Mouse (Mus musculus): ENCODE measurements around the gene Wap.

Wap gene

DNA sequence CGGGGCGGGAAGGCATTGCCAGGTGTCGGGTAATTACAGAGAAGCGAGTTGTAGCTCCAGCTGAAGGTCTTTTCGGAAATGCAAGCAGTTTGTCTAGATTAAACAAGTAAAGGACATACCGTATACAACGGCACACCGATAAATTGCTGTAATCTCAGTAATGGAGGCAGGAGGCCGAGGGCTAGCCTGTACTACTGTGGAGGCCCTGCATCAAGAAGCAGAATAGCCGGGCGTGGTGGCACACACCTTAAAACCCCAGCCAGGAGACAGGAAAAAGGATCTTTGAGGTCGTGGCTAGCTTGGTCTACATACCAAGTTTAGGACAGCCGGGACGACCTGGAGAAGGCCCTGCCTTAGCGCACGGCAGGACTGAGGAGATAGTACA, 12.1 kb downstream of the Wap start:
- DNase-seq = no peak

DNA sequence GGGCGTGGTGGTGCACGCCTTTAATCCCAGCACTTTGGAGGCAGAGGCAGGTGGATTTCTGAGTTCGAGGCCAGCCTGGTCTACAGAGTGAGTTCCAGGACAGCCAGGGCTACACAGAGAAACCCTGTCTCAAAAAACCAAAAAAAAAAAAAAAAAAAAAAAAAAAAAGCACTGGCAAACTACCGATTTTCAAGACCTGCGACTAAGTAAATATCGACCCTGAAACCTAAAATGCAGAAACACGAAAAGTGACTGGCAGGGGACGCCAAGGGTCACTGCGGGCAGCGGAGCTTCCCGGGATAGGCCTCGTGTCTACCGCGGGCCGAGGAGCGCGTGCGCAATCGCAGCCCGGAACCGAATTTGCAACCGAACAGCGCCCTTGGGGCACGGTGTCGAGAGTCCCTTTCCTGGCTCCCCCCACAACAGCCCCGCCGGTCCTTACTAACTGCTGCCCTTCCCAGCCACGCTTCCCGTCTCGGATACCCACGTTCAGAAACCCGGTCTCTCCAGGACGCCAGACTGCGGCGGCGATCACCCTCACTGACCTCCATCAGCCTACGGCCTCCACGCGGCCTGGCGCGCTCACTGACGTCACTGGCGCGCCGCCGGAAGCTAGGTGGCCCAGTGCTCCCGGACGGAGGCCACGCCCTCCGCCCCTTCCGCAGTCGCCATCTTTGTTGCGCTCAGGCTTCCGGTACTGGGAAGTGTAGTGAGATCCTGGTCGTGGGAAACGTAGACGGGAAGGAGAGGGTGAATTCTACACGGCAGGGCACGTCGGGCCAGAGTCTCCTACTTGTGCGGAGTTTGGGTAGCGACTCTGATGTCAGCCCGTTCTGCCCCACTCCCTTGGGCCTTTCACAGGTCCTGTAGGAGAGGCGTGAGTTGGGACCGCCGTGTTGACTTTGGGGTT, 12.7 kb downstream of the Wap start, which contains the start of gene Tbrg4:
TSS of gene Tbrg4 (minus strand) at position 590 of the 910 bp plus-strand sequence.
- DNase-seq = peak; percentile 96 to 98

DNA sequence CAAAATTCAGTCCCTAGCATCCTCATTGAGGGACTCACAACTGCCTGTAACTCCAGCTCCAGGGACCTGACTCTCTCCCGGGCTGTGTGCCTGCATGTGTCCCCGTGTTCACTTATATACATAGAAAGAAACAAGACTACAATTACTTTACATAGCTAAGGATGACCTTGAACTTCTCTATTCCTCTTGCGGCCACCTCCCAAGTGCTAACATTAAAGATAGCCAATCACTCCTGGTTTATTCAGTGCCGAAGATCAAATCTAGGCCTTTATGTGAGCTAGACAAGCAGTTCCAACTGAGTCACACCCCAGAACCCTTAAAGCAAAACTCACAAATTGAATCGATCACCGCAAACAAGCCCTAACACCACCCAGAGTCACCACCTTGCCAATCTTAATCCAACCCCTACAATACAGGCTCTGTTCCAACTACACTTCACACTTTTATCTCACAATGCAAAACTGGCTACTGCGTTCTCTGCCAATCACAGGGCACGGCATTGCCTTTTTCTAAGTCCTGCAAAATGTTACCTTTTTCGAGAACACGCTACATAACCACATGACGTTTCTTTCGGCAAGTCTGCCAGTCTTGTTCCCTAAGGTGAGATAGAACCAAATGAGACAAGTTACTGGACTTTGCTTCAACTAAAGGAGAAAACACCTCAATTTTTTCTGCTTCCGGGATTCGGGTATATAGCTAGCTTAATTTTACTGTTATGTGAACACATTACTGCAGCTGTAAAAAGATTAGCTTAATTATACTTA, 13.6 kb downstream of the Wap start:
- DNase-seq = no peak

- no peak for DNase-seq
Observed at GRCm38 (mm10) chr11:6623704-6624103, 14.7 kb downstream of the Wap start.

GRCm38 (mm10) chr11:6615250-6616205, 22.9 kb downstream of the Wap start:
- no peak for DNase-seq

GRCm38 (mm10) chr11:6605491-6606399, 32.7 kb downstream of the Wap start, which contains the start of gene Nacad:
TSS of gene Nacad (minus strand) at chr11:6606053.
- DNase-seq = peak; percentile 87 to 90

- peak in 1 of 2 experiments; percentile 67 for DNase-seq
Observed at GRCm38 (mm10) chr11:6605021-6605481, 33.4 kb downstream of the Wap start.

- DNase-seq = peak in 1 of 2 experiments; percentile 38
Observed at GRCm38 (mm10) chr11:6604604-6604936, 33.9 kb downstream of the Wap start.

GRCm38 (mm10) chr11:6603887-6604603, 34.4 kb downstream of the Wap start:
- peak; percentile 68 to 83 for DNase-seq

DNA sequence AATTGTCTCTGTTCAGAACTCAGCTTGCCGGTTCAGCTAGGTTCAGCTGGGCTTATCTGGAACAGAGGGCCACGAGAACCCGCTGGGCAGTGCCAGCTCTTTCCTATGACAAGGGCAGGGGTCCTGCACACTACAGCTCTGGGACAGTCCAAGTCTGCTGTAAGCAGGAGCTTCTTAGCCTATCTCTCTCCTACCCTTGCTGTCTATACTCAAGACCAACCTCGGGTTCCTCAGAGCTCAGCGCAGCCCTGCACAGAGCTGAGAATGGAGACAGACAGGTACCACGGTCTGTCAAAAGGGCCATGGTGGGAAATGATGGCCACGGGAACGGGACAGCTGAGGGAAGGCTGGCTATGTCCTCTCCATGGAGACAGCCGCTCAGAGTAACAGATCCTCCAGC, 35.2 kb downstream of the Wap start:
- no peak for DNase-seq

- no peak for DNase-seq
Observed at GRCm38 (mm10) chr11:6602662-6603061, 35.8 kb downstream of the Wap start.

DNA sequence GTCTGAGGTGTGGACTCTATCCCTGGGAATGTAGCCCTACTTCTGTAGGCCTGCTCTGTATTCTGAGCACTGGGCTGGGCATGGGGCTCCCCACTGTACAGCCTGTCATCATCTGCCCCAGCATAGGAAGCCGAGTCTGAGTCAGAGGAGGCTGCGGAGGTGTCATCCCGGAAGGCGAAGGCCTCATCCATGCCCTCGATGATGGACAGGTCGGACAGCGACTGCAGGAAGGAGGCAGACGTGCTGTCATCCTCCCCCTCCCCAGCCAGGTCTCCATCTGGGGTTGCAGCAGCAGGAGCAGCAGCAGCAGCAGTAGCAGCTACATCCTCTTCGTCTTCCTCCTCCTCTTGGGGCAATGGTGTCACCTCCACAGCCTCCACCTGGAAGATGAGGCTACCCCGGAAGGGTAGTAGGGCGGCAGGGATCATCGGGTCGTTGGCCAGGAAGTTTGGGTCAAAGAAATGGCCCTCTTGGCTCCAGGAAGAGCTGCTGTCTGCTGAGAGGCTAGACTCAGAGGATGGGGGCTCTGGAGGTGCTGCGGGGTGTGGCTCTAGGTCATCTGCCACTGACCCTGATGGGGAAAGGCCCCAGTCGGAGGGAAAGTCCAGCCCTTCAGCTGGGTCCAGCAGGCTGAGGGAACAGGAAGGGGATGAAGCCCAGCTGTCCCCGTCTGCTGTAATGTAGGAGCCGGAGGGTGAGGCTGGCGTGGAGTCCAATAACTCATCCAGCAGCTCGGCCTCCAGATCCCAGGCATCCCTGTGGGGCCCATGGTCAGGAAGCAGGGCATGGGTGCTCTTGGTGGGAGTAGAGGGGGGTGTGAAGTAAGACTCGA, 36.6 kb downstream of the Wap start:
- no peak for DNase-seq

DNA sequence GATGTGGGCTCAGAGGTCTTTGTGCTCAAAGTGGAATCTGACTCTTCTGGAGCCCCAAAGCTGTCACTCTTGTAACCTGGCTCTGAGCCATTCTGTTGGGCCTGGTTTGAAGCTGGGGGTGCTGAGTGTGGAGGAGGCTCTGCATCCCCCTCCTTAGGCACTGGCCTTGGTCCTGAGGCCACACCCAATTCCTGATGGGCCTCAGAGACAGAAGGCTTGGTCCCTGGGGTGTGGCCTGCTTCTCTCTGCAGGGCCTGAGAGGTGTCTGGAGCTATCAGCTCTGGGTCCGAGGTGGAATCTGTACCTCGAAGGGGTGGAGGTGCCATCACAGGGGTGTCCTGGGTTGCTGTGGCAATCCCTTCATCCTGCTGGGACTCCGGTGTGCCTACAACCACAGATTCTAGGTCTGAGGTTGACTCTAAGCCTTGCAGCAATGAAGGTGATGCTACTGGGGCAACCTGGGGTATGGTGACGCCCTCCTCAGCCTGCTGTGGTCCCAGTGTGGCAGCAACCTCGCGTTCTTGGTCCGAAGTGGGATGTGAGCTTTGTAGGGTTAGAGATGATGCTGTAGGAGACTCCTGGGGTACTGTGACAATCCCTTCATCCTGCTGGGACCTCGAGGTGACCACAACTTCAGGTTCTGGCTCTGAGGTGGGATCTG, 38.0 kb downstream of the Wap start:
- no peak for DNase-seq

DNA sequence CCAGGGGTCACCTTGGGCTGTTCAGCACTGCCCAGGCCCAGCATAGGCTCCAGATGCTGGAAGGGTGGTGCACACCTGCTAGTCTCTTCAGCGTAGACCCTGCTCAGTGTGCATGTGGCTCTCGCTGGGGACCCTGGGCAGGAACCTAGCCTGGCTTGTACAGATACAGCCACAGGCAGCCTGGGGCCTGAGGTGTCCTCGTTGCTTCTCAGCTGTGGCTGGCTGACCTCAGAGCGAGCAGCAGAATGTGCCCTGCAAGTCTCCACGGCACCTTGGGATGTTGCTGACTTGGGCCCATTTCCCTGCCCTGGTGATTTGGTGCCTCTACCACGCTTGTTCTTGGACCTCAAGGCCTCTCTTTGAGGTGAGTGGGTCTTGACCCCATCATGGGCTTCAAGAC, 38.6 kb downstream of the Wap start:
- peak in 1 of 2 experiments; percentile 30 for DNase-seq

- DNase-seq = peak; percentile 40 to 52
Observed at GRCm38 (mm10) chr11:6599011-6599681, 39.3 kb downstream of the Wap start.

DNA sequence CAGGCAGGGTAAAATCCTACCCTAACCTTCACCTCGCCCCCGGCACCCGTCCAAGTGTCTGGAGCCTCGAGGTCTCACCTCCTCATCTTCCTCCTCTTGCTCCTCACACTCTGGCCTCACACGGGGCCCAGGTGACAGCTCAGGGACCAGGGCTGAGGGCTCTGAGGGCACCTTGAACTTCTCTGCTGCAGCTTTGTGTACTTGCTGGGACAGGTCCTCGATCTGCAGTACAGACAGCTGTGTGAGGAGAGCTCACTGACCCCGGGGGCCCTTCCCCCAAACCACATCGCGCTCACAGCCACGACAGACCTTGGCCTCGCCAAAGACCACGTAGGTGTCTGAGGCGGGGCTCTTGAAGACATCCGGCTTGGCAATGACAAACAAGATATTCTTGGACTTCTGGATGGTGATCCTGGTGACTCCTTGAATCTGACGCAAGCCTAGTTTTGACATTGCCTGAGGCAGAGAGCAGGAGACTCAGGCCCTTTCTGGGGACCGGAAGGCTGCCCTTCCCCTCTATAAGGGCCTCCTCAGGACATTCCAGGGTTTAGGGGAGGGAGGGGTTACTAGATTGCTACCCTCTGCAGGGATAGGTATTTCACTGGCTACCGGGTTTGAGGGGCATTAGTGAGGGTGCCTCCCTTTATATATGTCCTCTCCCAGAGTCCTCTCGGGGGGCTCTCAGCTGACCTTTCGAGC, 40.1 kb downstream of the Wap start:
- peak in 1 of 2 experiments; percentile 35 for DNase-seq

DNA sequence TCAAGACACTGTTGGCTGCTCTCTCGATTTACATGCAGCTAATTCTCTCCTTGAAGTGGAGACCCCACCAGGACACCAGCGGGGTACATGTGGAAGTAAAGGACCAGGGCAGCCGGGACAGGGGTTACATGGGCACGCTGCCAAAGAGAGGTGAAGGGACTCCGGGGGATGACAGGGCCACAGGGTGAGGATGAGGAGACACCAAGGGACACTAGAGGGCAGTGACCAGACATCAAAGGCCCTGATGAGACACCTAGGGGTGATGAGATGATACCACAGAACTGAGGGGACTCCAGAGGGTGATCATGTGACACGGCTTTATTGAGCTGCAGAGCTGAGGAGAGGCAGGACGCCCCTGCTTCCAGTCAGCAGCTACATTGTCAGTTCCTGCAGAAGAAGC, 40.9 kb downstream of the Wap start:
- DNase-seq = peak in 1 of 2 experiments; percentile 51

DNA sequence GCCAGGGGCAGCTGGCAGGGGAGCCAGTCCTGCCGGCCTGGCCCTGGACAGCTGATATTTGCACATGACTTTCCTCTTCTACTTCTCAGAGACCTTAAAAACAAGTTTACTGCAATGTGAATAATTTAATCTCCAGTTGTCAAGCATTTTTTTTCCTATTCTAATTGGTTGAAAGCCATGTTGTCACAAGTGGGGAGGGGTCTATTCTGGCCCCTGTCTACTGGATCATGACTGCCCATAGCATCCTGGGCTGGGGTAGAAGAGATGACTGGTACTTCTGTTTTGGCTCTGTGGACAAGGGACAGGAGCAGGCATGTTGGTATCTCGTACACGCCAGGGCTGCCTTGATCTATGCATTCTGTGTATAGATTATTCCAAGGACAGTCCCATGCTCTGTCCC, 41.8 kb downstream of the Wap start:
- no peak for DNase-seq
